Mouse (Mus musculus): ENCODE measurements around the gene Gm6176. TPM values are rescaled to one million over a fixed set of nuclear protein-coding genes. Genes with fewer than 3 reads are reported as not detected.

Gm6176 gene
- polyA plus RNA-seq (2012; rRNA removed; ENCODE audit: low replicate concordance) = not detected in 2 replicates

GRCm38 (mm10) chr7:22056205-22056604, at the start of gene Gm6176:
Gene Gm6176, minus strand, starts transcription at chr7:22056305.

GRCm38 (mm10) chr7:22068757-22069156, 12.7 kb upstream of the Gm6176 start, which contains the start of gene Vmn1r139:
Gene Vmn1r139, plus strand, starts transcription at chr7:22069057.

GRCm38 (mm10) chr7:22028797-22029196, 27.3 kb downstream of the Gm6176 start, which contains the start of gene Vmn1r138:
Gene Vmn1r138, minus strand, starts transcription at chr7:22028897.

Other genes starting within 250 kb of the Gm6176 start
- not detected in 2 replicates for gene Vmn1r135, start 224.0 kb downstream of the Gm6176 start, polyA plus RNA-seq (2012; rRNA removed; ENCODE audit: low replicate concordance)
- not detected in 2 replicates for gene Gm5725, start 212.0 kb downstream of the Gm6176 start, polyA plus RNA-seq (2012; rRNA removed; ENCODE audit: low replicate concordance)
- not detected in 2 replicates for gene Gm5891, start 135.0 kb downstream of the Gm6176 start, polyA plus RNA-seq (2012; rRNA removed; ENCODE audit: low replicate concordance)
- gene Vmn1r137, start 61.7 kb downstream of the Gm6176 start, polyA plus RNA-seq (2012; rRNA removed; ENCODE audit: low replicate concordance) = not detected in 2 replicates
- not detected in 2 replicates for gene Vmn1r138, start 27.4 kb downstream of the Gm6176 start, polyA plus RNA-seq (2012; rRNA removed; ENCODE audit: low replicate concordance)
- not detected in 2 replicates for gene Vmn1r139, start 12.8 kb upstream of the Gm6176 start, polyA plus RNA-seq (2012; rRNA removed; ENCODE audit: low replicate concordance)
- not detected in 2 replicates for gene Gm16451, start 61.9 kb upstream of the Gm6176 start, polyA plus RNA-seq (2012; rRNA removed; ENCODE audit: low replicate concordance)
- not detected in 2 replicates for gene Gm10666, start 78.4 kb upstream of the Gm6176 start, polyA plus RNA-seq (2012; rRNA removed; ENCODE audit: low replicate concordance)
- not detected in 2 replicates for gene Vmn1r142, start 107.7 kb upstream of the Gm6176 start, polyA plus RNA-seq (2012; rRNA removed; ENCODE audit: low replicate concordance)
- gene Vmn1r143, start 133.1 kb upstream of the Gm6176 start, polyA plus RNA-seq (2012; rRNA removed; ENCODE audit: low replicate concordance) = not detected in 2 replicates
- not detected in 2 replicates for gene Gm8653, start 145.0 kb upstream of the Gm6176 start, polyA plus RNA-seq (2012; rRNA removed; ENCODE audit: low replicate concordance)
- gene Gm8453, start 173.2 kb upstream of the Gm6176 start, polyA plus RNA-seq (2012; rRNA removed; ENCODE audit: low replicate concordance) = not detected in 2 replicates